Mouse (Mus musculus) gastrocnemius, postnatal 36 days (tissue): ENCODE data around the gene Smlr1. TPM values are rescaled to one million over a fixed set of nuclear protein-coding genes. Genes with fewer than 3 reads are reported as not detected.

Experiments
- DNase-seq, 2 experiments: peaks; one replicate each; pipeline ENCODE4 v3.0.0; 2022
- intact Hi-C: fragments of 180-260 bp; cut with DNase I; formaldehyde crosslinking; loops from one replicate; pipeline ENCODE4 v1.15.1; 2025
- long read RNA-seq, 2 experiments: library from polyadenylated mRNA; stranded (forward); transcript quantifications; one replicate each; pipeline ENCODE4 v2.0.0; 2021
- total RNA-seq, 2 experiments: library from RNA; stranded (reverse); gene quantifications; 2 replicates each; pipeline ENCODE4 v1.2.3; 2021

Gene Smlr1
- not detected for total RNA-seq
- long read RNA-seq, experiment 1: 0 reads
- long read RNA-seq, experiment 2: 0 reads

DNA sequence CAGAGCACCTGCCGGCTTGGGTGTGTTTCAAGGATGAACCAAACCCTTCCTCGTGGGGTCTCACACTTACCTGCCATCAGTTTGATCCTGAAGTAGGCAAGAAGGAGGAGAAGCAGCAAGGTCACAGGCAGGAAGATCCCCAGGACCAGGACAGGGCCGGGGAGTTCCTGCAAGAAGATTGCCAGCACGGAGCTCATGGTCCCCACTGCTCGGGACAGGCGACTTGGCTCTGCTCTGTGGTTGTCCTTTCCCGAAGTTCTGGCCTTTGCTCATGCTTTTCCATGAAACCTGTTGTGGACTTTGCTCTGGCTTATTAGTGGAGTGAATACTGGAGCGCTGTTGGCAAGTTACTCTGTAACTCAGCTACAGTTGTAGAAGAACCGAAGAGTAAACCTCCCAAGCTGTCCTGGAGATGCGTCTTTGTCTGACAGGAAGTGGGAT, at the start of gene Smlr1:
Gene Smlr1, minus strand, starts transcription at position 377 of the 441 bp plus-strand sequence.
- no peak for DNase-seq
- intact Hi-C loops: loop anchor here (10.0 kb wide), 1 partner anchor 609 kb away; no protein-coding TSS in a partner anchor

DNA sequence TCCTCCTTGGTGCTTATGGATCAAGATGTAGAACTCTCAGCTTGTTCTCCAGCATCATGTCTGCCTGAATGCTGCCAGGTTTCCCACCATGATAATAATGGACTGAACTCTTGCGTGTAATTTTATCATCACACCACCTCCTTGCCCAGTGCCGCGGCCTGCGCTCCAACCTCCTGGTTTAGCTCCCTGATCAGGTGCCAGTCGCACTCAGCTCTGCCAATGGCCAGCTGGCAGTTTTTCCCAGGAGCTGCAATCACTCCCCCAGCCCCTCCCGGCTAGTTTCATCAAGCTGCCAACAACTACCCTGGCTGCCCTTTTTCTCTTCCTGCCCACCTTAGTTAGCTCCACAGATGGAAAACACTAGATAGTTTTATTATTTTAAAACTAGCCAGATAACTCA, 48.8 kb upstream of the Smlr1 start:
- peak in 1 of 2 experiments; percentile 11 for DNase-seq
- intact Hi-C loops: no loop called here

DNA sequence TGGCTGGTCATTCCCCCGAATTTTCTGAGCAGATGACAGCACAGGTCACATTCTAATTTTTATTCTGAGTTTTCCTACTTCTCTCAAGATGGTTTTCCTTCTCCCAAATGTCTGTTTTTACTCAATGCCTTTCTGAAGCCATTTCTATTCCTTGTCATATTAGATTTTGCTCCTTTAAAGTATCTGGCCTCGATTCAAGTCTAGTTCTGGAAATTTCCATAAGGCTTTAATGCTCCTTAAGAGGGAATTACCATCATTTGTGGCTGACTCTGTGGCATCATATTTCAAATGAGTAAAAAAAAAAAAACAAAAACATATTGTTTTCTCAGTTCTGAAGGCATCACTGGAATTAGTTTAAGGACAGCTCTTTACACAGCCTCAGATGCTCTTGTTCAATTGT, 44.0 kb upstream of the Smlr1 start:
- intact Hi-C loops: no loop called here
- no peak for DNase-seq

DNA sequence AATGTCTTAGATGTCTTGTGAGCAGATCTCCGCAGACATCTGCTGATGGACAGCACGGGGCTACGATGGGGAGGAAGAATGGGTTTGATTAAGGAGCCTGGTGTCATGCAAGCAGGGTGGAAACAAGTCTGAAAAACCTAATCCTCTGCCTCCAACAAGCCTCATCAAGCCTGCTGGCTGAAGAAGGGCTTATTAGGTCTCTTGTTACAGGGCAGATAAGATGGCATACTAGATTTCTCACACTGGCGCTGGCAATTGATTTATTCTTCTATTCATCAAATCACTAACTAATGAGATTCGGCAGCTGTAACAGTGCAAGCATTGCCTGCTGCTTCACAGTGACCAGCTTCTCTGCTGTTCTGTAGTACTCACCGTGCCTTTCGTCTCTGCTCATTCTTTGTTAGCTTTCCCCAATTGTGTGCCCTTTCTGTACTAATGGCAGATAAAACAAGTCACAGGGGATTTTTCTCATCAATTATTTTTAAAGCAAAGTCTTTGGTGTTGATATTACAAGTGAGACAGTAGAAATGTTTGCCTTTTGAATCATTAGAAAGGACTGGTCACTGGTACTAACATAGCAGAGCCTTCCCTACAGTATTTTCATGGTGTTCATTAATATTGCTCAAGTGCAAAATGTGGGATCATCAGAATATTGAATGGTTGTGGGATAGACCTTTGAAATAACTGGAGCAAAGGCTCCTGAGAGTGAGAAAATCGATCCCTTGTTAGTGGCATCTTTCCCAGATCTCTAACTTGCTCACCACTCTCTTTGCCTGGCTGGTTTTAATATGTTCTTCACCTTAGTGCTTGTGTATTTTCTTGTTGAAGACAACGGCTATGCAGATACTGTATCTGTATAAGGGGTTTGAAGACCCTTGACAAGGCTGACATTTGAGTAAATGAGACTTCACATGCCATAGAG, 35.5 kb upstream of the Smlr1 start:
- DNase-seq: no peak
- intact Hi-C loops: no loop called here

DNA sequence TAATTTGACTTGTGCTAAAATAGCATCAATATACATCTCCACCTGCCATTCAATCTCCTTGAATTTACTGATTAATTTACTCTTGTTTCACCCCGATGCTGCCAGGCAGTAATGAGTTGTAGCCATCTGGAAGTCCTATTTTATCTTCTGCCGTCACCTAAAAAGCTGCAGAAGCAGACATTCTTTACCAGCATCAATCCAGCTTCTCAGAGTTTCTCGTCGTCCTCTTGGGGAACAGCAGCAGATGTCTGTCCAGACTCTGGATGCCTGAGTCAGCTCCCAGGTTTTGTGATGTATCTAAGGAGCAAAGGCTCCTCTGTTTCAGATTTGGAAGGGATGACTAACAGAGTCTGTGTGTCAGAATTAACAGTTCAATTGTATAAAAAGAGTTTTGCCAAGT, 16.9 kb upstream of the Smlr1 start:
- DNase-seq: no peak
- intact Hi-C loops: no loop called here

DNA sequence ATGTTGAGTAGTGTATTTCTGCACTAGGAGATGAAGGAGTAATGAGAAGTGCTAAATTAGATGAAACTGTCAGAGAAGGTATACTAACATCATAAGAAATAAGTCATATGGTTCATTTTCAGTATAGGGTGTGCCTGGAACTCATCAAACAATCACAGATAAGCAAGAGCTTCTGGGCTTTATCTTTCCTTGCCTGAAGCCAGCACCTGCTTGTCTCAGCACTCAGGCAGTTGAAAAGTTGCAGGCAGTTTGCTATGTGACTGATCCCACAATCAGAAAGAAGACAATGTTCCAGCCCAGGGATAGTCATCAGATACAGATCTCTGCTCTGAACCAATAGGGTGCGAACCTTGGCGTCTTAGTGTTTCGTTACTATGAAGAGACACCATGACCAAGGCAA, 5.0 kb upstream of the Smlr1 start:
- no peak for DNase-seq
- intact Hi-C loops: no loop called here

DNA sequence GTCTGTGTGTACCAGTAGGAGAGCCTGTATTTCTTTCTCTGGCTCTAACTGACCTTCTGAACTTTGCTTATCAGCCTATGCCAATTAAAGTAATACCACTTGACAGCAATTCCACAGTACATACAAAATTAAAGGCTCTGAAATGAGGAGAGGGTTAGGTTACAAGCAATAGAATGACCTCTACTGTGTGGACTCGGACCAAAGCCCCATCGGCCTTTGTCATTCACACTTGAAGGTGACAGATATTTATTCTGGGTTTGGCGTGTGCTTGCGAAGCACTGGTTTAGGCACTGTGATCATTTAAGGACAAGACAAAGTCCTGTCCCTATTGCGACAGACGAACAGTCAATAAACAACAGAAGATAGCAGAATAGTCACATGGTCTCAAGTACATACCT, 3.7 kb upstream of the Smlr1 start:
- no peak for DNase-seq
- intact Hi-C loops: loop anchor here (10.0 kb wide), 1 partner anchor 605 kb away; no protein-coding TSS in a partner anchor

DNA sequence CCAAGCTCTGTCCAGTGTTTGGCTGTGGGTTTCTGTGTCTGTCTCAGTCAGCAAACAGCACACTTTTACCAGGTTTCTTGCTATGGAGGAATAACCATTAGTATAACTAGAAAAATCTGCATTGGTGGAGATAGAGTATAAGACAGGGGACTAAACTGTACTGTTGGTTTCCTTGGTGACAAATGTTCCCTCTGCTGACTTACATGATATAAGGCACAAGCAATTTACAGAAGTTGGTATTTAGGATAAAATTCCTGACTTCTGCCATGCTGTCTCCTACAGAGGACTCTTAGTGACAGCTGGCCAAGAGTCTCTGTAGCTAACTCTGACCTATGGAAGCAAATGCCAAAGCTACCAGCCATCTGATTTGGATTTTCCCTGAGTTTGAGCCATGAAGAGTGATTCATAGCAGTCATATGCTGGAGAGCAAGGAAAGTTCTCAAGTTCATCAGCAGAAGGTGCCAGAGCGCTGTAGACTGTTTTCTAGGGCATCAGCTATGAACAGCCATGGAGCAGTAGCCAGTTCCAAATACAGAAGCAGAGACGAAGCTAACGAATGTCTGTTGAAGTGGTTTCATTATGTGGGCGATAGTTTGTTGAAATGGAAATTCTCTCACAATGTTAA, 3.2 kb upstream of the Smlr1 start:
- intact Hi-C loops: loop anchor here (10.0 kb wide), 1 partner anchor 606 kb away; no protein-coding TSS in a partner anchor
- peak in 1 of 2 experiments; percentile 19 for DNase-seq

DNA sequence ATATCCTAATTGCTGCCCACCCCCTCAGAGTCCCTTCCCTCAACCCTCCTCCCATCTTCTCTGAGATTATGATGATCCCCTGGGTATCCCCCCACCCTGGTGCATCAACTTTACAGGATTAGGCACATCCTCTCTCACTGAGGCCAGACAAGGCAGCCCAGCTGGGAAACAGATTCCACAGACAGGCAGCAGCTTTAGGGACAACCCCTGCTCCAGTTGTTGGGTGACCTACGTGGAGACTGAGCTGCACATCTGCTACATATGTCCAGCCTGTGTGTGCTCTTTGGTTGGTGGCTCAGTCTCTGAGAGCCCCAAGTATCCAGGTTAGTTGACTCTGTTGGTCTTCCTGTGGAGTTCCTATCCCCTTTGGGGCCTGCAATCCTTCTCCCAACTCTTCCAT, 2.7 kb upstream of the Smlr1 start:
- no peak for DNase-seq
- intact Hi-C loops: loop anchor here (10.0 kb wide), 1 partner anchor 606 kb away; no protein-coding TSS in a partner anchor

DNA sequence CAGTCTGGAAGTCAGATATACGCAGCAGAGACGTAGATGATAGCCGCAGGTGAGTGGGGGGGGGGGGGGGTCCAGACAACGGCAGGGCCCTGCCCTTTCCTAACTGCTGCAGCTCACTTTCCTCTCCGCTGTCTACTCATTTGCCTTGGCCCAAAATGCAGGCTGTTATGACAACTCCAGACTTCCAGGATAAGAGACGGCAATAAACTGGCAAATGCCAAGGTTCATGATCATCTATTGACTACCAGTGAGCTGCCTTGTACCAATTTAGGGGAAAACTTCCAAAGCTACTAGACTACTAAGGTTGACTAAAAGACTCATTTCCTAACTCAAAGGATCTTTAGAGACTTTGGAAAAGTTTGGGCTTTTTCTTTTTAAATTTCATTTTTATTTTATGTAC, 554 bp upstream of the Smlr1 start:
- no peak for DNase-seq
- intact Hi-C loops: loop anchor here (10.0 kb wide), 1 partner anchor 608 kb away; no protein-coding TSS in a partner anchor

DNA sequence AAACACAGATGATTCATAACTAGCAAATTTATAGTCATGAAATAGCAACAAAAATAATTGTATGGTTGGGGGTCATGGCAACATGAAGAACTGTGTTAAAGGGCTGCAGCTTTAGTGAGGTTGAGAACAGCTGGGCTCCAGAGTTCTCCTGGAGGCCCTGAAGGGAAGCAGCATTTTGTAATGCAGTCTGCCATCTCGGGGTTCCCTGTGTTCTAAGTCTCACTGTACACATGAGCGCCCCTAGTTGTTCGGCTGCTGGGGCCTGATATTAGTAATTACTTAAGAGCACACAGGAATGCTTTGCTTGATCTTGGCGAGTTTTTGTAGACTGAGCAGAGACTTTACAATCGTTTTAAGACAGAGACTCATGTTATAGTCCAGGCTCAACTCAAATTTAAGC, 1.6 kb downstream of the Smlr1 start:
- intact Hi-C loops: loop anchor here (10.0 kb wide), 1 partner anchor 610 kb away; no protein-coding TSS in a partner anchor
- no peak for DNase-seq

DNA sequence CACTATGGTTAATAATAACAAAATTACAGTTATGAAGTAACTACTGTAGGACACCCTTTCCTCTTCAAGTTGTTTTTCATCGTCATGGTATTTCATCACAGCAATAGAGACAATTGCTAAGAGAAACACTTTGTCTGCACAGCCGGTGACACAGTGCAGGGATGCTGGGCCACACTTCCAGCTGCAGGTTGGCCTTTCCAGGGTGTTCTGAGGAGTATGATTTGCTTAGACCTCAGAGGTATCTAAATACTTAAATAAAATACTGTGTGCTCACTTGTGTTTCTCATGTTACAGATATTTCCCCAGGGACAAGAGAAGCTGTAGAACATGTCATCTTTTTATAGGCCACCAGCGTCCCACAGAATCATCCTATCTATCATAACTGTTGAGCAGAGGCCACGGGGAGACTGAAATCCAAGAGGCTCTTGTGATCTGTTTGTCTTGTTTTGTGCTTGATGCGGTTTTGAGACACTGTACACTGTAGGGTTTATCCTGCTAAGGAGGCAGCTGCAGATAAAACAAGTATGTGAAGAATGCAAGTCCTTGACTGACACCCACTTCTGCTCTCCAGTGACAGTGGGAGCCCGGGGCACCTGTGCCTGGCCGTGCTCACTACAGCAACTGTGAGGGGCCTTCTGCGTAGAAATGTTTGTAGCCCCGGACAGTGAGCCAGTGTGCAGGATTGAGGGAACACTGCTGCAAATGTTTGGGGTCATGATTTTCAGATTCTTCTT, 2.4 kb downstream of the Smlr1 start:
- no peak for DNase-seq
- intact Hi-C loops: loop anchor here (10.0 kb wide), 1 partner anchor 611 kb away; no protein-coding TSS in a partner anchor

DNA sequence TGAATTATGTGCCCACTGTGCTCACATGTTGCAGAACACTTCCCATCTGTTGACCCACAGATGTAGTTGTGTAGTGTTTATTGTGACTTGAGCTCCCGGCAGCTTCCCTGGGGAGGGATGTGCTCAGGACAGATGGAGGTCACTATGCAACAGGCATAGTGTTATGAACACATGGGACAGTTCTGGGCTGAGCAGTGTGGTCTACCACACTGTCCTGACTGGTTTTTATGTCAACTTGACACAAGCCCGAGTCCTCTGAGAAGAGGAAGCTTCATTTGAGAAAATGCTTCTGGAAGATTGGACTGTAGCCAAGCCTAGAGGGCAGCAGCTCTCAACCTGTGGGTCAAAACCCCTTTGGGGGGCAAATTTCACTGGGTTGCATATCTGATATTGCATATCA, 3.0 kb downstream of the Smlr1 start:
- no peak for DNase-seq
- intact Hi-C loops: loop anchor here (10.0 kb wide), 1 partner anchor 612 kb away; no protein-coding TSS in a partner anchor

DNA sequence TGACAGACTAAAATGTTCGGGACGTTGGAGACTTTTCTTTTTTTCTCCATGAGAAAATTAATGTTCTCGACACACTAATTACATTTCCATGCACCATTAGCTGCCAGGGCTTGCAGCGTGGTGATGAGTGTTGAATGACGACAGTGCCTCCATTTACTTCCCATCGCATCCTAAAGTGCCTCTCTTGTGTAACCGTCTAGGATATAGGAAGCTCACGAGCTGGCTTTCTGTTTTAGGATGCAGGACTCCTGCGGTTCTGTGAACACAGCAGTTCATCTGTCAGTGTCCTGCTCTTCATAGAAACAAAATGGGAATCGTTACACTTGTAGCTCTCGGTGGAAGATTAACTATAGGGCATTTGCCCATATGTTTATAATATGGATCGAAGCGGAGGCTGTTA, 4.7 kb downstream of the Smlr1 start:
- intact Hi-C loops: loop anchor here (10.0 kb wide), 1 partner anchor 613 kb away; no protein-coding TSS in a partner anchor
- no peak for DNase-seq

DNA sequence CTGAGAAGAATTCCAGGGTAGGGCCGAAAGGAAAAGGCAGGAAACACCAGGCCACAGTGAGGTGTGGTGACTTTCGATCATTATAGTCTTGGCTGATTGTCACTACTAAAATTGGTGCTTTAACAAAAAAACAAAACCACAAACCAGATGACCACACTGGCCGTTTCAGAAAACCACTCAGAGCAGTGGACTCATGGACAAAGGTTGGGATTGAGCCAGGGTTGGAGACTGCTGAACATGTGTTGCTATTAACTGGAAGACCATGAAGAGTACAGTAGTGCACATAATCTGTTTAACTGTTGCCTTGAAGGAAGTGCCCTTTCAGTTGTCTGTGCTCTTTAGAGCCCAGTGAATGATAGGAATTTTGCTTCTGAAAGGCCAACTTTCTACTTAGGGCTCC, 8.9 kb downstream of the Smlr1 start:
- peak in 1 of 2 experiments; percentile 27 for DNase-seq
- intact Hi-C loops: no loop called here

DNA sequence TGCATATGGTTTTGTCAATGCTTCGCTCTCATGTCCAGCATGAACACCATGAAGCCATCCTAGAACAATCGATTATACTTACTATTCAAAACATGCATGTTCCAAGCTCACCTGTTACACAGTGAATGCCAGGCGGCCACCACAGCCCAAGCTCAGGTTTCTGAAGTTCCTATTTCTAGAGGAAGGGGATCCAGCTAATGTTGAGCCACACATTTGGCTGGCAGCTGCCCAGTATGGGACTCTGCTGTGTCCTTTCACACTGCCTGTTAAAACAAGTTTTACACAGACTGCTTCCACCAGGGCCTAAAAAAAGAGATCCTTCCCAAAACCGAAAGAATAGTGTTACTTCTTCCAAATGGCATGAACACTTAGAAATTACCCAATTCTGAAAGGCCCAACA, 9.4 kb downstream of the Smlr1 start:
- DNase-seq: no peak
- intact Hi-C loops: no loop called here

DNA sequence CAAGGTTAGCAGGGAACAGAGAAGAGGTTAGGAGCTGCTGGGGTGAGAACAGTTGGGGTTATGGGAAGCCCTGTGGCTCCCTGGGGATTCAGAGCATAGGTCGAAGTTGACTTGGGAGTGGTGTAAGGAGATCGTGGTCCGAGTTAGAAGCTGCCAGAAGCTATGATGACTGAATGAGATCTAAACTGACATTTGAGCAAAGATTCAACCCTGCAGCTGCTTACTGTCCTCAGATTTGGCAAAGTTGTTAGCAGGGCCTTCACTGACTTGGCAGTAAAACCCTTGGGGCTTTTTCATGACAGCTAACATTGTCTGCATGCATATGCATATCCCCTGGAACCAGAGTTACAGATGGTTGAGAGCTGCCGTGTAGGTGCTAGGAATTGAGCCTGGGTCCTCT, 9.9 kb downstream of the Smlr1 start:
- no peak for DNase-seq
- intact Hi-C loops: no loop called here

DNA sequence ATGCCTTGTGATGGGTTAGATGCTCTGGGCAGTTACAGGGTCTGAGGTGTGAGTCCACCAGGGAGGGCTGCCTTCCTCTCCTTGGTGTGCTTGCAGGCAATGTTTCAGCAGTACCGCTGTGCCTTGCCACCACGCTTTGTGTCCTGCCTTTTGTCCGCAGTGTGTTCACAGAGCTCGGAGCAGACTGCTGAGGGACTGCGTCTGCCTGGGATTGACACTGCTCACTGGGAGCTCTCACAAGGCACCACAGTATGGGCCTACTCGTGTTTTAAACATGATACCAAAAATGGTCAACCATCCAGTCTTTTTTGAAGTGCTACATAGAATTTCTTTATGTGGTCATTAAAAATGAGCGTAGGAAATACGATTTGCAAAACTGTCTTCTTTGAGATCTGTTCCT, 12.3 kb downstream of the Smlr1 start:
- intact Hi-C loops: no loop called here
- no peak for DNase-seq

DNA sequence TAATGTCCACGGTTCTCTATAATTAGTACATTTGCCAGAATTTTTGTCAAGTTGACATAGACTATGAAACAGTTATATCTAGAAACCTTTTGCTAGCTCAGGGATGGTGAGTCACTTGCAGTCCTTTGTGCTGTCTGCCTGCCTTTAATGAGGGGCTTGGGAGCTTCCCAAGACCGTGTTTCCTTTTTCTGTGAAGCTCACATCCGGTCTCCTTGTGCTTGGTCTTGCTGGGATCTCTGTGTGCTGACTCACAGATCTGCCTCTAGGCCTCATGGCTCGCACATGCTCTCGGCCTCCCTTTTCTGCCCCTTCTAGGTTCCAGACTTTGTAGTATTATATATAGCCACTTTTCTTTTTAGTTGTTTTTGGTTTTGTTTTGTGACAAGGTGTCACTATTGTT, 15.6 kb downstream of the Smlr1 start:
- DNase-seq: no peak
- intact Hi-C loops: no loop called here

DNA sequence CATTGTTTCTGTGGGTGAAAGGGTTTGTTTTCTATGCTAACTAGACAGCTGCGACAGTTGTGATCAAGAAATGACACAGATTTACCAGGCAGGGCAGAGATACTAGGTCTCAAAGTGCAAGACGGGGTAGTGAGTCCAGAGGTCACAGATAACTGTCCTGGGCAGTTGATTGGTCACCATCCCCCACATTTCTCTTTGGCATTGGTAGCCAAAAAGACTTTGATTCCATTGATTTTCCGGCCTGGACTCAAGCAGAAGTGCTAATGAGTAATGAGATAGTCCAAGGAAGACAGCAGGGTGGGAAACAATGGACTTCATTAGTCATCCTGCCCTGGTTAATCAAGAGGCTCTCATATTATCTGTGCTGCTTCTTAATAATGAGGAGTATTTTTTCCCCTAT, 16.1 kb downstream of the Smlr1 start:
- DNase-seq: no peak
- intact Hi-C loops: no loop called here

DNA sequence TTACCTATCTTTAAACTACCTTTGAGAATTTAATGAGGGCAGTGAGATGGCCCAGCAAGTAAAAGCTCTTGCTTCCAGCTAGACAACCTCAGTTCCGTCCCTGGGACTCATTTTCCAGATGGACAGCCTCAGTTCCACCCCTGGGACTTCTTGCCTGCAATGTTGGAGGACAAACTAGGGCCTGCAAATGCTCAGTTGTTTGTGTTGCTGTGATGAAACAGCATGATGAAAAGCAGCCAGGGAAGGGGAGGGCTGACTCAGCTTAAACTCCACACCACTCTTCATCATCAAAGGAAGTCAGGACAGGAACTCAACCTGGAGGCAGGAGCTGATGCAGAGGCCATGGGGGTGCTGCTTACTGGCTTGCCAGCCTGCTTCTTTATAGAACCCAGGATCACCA, 22.2 kb downstream of the Smlr1 start:
- DNase-seq: no peak
- intact Hi-C loops: no loop called here
